Mouse (Mus musculus): ENCODE measurements around the gene Spon2. TPM values are rescaled to one million over a fixed set of nuclear protein-coding genes. Genes with fewer than 3 reads are reported as not detected.

Spon2 gene
- polyA plus RNA-seq, 1 experiment, result 10.5 TPM

DNA sequence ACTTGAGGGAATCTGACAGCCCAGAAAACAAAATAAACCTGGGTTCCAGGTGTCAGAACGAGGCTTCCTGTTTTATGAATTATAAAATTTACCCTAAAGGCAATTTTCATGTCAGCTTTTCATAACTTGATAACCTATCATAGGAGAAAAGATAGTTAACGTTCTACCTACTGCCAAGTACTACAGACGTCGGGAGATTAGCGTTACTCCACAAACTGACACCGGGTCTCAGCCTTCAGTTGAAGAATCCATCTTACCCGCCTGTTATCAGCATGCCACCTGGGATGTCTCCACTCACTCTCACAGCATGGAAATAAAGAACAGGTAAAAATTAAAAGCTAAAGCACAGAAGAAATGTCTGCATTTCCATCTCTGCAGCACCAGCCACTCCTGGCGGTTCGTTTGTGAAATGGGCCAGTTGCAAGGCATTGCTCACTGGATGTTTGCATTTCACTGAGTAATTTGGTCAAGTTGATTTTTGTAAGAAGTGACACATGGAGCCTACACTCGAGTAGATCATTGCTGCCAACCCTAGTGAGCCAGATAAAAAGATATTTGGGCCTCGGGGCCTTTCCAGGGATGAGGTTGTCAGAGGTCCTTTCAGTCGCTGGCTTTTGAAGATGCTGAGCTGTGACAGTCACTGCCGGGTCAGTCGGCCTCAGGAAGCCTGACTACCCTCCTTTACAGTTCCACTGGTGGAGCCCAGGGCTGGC, 9.6 kb downstream of the Spon2 start:
- no peak for DNase-seq
- Histone ChIP-seq H3K27me3 (ENCODE audit: control insufficient read depth, insufficient read depth, low read length) (no peaks in the 10 kb centered on the region), H3K27ac (ENCODE audit: control insufficient read depth, insufficient read depth, low read length) (no peak overlapping the region), H3K4me1 (replicated peaks; ENCODE audit: control insufficient read depth, insufficient read depth, low read length) (no peaks in the 10 kb centered on the region), H3K4me3 (ENCODE audit: control insufficient read depth, insufficient read depth, low read length) (no peak overlapping the region), H3K36me3 (ENCODE audit: control insufficient read depth, insufficient read depth, low read length) (no peaks in the 10 kb centered on the region)
- no peak for TF ChIP-seq POLR2A (IDR thresholded peaks at IDR 0.05; ENCODE audit: control insufficient read depth, extremely low read depth, insufficient read depth, low read length, poor library complexity)
- no peak for TF ChIP-seq CTCF (IDR thresholded peaks at IDR 0.05; ENCODE audit: borderline replicate concordance, control insufficient read depth, extremely low read depth, insufficient read depth, low read length, poor library complexity)
- 86% methylated on average over 14 of the region's 14 CpGs for WGBS

DNA sequence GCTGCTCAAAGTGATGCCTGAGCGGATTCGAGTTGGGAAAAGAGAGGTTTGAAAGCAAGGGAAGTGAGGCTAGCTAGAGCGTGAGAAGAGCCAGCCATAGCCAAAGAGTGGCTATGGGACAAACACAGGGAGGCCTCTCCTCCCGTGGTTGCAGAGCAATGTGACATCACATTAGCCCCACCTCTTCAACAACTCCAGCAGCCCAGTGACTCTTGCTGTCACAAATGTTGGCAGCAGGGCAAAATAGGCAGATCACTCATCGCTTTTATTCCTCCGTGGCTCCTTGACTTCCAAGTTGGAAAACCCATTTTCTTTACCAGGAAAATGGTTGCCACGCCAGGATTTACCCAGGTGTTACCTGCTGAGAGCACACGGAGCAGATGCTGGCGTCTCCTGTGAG, 11.1 kb downstream of the Spon2 start:
- no peak for DNase-seq
- WGBS, result 83% methylated on average over 9 of the region's 9 CpGs
- no peaks in the 10 kb centered on the region for H3K4me1 ChIP-seq (replicated peaks; ENCODE audit: control insufficient read depth, insufficient read depth, low read length)
- TF ChIP-seq CTCF (IDR thresholded peaks at IDR 0.05; ENCODE audit: borderline replicate concordance, control insufficient read depth, extremely low read depth, insufficient read depth, low read length, poor library complexity) (no peak), POLR2A (IDR thresholded peaks at IDR 0.05; ENCODE audit: control insufficient read depth, extremely low read depth, insufficient read depth, low read length, poor library complexity) (no peak)
- no peaks in the 10 kb centered on the region for H3K36me3 ChIP-seq (ENCODE audit: control insufficient read depth, insufficient read depth, low read length)
- H3K27me3 ChIP-seq (ENCODE audit: control insufficient read depth, insufficient read depth, low read length), result no peaks in the 10 kb centered on the region
- H3K4me3 ChIP-seq (ENCODE audit: control insufficient read depth, insufficient read depth, low read length), result no peak overlapping the region
- no peak overlapping the region for H3K27ac ChIP-seq (ENCODE audit: control insufficient read depth, insufficient read depth, low read length)

DNA sequence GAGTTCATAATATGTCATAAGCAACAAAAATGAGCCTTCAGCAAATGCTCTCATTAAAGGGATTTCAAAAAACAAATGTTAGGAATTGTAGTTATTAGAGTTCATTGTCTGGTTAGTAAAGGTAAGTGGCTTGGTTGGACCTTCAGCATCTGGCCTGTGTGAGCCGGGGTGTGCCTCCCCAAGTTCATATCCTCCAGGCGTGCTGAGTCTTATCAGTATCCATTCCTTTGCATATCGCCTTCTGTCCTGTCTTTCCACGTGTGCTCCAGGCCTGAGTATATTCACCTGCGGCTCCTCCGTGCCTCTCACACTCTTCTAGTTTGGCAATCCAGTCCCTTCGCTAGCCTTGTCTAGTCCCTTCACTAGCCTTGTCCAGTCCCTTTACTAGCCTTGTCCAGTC, 11.9 kb downstream of the Spon2 start:
- Histone ChIP-seq H3K4me3 (ENCODE audit: control insufficient read depth, insufficient read depth, low read length) (no peak overlapping the region), H3K27me3 (ENCODE audit: control insufficient read depth, insufficient read depth, low read length) (no peaks in the 10 kb centered on the region), H3K4me1 (replicated peaks; ENCODE audit: control insufficient read depth, insufficient read depth, low read length) (no peaks in the 10 kb centered on the region), H3K36me3 (ENCODE audit: control insufficient read depth, insufficient read depth, low read length) (no peaks in the 10 kb centered on the region), H3K27ac (ENCODE audit: control insufficient read depth, insufficient read depth, low read length) (no peak overlapping the region)
- DNase-seq, result no peak
- TF ChIP-seq POLR2A (IDR thresholded peaks at IDR 0.05; ENCODE audit: control insufficient read depth, extremely low read depth, insufficient read depth, low read length, poor library complexity) (no peak), CTCF (IDR thresholded peaks at IDR 0.05; ENCODE audit: borderline replicate concordance, control insufficient read depth, extremely low read depth, insufficient read depth, low read length, poor library complexity) (no peak)
- WGBS, result 98% methylated on average over 7 of the region's 7 CpGs

DNA sequence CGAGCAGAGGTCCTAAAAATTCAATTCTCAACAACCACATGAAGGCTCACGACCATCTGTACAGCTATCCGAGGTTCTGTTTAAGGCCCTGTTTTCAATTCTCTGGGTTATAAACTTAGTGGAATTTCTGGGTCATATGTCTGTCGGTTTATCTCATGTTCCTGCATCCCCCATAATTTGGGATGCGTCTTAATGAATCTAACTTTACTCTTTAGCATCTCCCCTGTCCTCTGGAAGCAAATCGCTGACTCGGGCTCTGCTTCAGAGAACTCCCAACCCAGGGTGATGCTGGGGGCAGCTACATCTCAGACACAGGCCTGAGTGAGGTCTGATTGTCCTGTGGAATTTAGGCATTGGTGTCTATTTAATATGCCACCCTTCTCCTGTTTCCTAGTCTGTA, 14.0 kb downstream of the Spon2 start:
- WGBS, result 80% methylated on average over 7 of the region's 7 CpGs
- no peak for DNase-seq
- Histone ChIP-seq H3K4me3 (ENCODE audit: control insufficient read depth, insufficient read depth, low read length) (no peak overlapping the region), H3K4me1 (replicated peaks; ENCODE audit: control insufficient read depth, insufficient read depth, low read length) (no peaks in the 10 kb centered on the region), H3K27me3 (ENCODE audit: control insufficient read depth, insufficient read depth, low read length) (no peaks in the 10 kb centered on the region), H3K36me3 (ENCODE audit: control insufficient read depth, insufficient read depth, low read length) (no peaks in the 10 kb centered on the region), H3K27ac (ENCODE audit: control insufficient read depth, insufficient read depth, low read length) (no peak overlapping the region)
- TF ChIP-seq CTCF (IDR thresholded peaks at IDR 0.05; ENCODE audit: borderline replicate concordance, control insufficient read depth, extremely low read depth, insufficient read depth, low read length, poor library complexity) (no peak), POLR2A (IDR thresholded peaks at IDR 0.05; ENCODE audit: control insufficient read depth, extremely low read depth, insufficient read depth, low read length, poor library complexity) (no peak)

DNA sequence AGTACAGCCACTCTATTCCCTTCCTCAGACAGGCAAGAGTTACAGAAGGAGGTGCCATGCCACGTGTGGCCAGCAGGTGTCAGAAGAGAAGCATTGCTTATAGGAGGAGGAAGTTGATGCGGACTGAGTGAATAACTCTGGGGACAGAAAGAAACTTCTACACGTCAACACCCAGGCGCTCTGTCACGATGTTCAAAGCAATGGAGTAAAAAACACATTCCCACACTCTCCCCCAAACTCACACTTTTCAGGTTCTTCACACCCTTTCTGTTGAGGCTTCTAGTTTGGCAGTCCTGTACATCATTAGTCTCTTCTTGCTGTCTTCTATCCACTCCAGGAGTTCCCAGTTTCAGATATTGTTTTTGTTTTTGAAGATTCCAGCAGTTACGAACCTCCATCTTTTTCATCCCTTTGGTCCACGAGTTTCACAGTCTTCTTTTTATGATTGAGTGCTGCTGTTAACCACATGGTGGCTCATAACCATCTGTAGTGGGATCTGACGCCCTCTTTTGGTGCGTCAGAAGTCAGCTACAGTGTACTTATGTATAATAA, 14.5 kb downstream of the Spon2 start:
- no peaks in the 10 kb centered on the region for H3K4me1 ChIP-seq (replicated peaks; ENCODE audit: control insufficient read depth, insufficient read depth, low read length)
- TF ChIP-seq POLR2A (IDR thresholded peaks at IDR 0.05; ENCODE audit: control insufficient read depth, extremely low read depth, insufficient read depth, low read length, poor library complexity) (no peak), CTCF (IDR thresholded peaks at IDR 0.05; ENCODE audit: borderline replicate concordance, control insufficient read depth, extremely low read depth, insufficient read depth, low read length, poor library complexity) (no peak)
- no peak overlapping the region for H3K27ac ChIP-seq (ENCODE audit: control insufficient read depth, insufficient read depth, low read length)
- WGBS, result 7% methylated on average over 9 of the region's 9 CpGs
- H3K27me3 ChIP-seq (ENCODE audit: control insufficient read depth, insufficient read depth, low read length), result no peaks in the 10 kb centered on the region
- H3K4me3 ChIP-seq (ENCODE audit: control insufficient read depth, insufficient read depth, low read length), result no peak overlapping the region
- H3K36me3 ChIP-seq (ENCODE audit: control insufficient read depth, insufficient read depth, low read length), result no peaks in the 10 kb centered on the region
- DNase-seq, result peak; percentile 77

DNA sequence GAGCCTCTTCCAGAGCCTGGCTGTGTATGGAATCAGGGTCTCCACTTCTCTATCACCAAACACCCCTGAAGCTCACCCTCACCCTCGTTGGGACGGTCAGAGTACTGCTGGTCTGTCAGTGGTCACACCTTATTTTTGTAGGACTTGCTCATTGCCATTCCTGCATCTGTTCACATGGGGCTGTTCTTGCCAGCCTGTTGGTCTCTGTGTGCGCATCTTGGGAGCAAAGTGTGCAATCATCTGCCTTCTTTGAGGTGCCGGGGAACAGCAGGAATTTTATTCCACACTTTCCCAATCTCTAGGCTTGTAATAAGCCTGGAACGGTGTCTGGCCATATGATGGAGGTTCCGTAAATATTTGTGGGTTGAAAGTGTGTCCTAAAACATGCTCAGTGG, 15.1 kb downstream of the Spon2 start:
- WGBS, result 82% methylated on average over 6 of the region's 6 CpGs
- DNase-seq, result no peak
- Histone ChIP-seq H3K4me1 (replicated peaks; ENCODE audit: control insufficient read depth, insufficient read depth, low read length) (no peaks in the 10 kb centered on the region), H3K36me3 (ENCODE audit: control insufficient read depth, insufficient read depth, low read length) (no peaks in the 10 kb centered on the region), H3K4me3 (ENCODE audit: control insufficient read depth, insufficient read depth, low read length) (no peak overlapping the region), H3K27ac (ENCODE audit: control insufficient read depth, insufficient read depth, low read length) (no peak overlapping the region), H3K27me3 (ENCODE audit: control insufficient read depth, insufficient read depth, low read length) (no peaks in the 10 kb centered on the region)
- no peak for TF ChIP-seq CTCF (IDR thresholded peaks at IDR 0.05; ENCODE audit: borderline replicate concordance, control insufficient read depth, extremely low read depth, insufficient read depth, low read length, poor library complexity)
- no peak for TF ChIP-seq POLR2A (IDR thresholded peaks at IDR 0.05; ENCODE audit: control insufficient read depth, extremely low read depth, insufficient read depth, low read length, poor library complexity)

All from thymus, adult 2 months (tissue).